Mouse (Mus musculus) activated CD4-positive, CD25-positive, alpha-beta regulatory T cell, adult 9 weeks (primary cell): ENCODE data around the gene Arhgap22. TPM values are rescaled to one million over a fixed set of nuclear protein-coding genes. Genes with fewer than 3 reads are reported as not detected.

ENCODE experiments used
- polyA plus RNA-seq: library from polyadenylated mRNA; unstranded; fragments of 100-300 nt; shearing (Covaris generic); gene quantifications from one replicate; pipeline ENCODE4 v1.2.1, GENCODE M21; 2017

The Arhgap22 gene
- polyA plus RNA-seq: 0.66 TPM

GRCm38 (mm10) chr14:33213823-33214766, at the start of gene Arhgap22:
Gene Arhgap22 (plus strand): TSS chr14:33214026.

DNA sequence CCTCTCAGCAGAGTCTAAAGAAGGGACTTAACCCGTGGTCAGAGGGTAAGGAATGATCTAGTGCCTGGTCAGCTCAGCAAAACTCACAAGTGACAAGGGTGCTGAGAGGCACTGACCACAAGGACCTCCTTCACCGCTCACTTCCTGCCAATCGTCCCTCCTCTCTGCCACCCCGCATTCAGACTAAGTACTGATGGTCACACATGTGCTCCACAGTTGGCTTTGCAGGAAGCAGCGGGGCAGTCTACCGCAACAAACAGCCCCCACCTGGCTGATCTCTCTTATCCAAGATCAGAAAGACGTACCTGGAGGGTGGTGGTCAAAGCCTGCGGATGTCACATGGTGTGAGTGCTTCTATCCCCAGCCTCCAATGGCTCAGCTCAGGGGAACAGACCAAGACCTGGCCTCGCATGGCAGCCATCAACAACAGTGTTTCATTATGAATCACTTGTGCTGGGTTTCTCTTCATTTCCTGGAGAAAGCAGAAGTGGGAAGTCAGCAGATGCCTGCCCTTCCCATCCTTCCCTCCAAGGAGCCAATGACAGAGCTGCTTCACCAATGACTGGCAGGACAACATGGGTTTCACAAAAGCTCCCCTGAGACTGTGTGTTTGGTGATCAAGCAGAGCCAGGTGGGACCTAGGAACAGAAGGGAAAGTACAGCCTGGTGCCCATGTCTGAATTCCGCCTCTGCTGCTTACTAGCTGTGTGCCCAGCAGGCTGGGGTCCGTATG, 28.6 kb upstream of the Arhgap22 start, which contains the start of gene Wdfy4:
Gene Wdfy4, minus strand, starts transcription at position 441 of the 733 bp plus-strand sequence.

Other genes with a start within 250 kb of the Arhgap22 start
- not detected for gene Lrrc18, start 222.6 kb upstream of the Arhgap22 start, polyA plus RNA-seq
- gene Wdfy4, start 28.5 kb upstream of the Arhgap22 start, polyA plus RNA-seq: 0.42 TPM
- gene Mapk8, start 233.1 kb downstream of the Arhgap22 start, polyA plus RNA-seq: 7.4 TPM